Mouse (Mus musculus) ovary, adult 10 weeks (tissue): Measurements from ENCODE around the gene Sdk1. TPM values are rescaled to one million over a fixed set of nuclear protein-coding genes. Genes with fewer than 3 reads are reported as not detected.

Experiments used
- polyA plus RNA-seq: library from polyadenylated mRNA; stranded (reverse); fragments of 350-450 nt; fragmentation: Illumina TruSeq; extraction: RNeasy Lipid Tissue Mini Kit (QIAGEN cat#74804); gene quantifications from one replicate; pipeline ENCODE4 v1.2.3, GENCODE M21; 2014

Sdk1 gene
- 0.88 TPM for polyA plus RNA-seq

DNA sequence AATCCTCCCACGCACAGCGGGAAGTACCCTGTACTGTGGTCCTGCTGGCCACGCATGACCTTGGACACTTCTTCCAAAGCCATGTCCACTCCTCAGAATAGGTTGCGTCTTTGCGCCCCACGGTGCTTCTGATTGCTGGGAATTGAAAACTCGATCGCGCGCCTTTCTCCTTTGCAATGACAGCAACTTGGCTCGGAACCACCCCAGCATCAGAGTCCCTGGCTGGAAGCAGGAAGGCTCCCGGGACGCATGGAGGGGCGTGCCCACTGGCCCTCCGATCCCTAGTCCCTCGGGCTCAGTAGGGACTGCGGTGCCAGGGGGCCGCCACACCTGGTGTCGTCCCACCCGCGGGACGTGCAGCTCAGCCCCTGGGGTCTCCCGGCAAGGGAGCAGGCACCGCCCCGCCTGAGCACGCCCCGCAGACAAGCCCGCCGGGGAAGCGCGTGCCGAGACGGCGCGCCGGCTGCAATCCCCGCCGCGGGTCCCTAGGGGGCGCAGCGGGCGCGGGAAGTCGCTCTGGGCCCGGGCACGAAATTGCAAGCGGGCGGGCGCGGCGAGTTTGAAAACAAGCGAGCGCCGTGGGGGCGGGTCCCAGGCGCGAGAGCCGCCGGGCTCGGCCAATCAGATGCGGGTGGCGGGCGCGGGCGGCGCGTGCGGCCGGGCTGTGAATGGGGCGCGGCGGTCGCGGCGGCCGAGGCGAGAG, at the start of gene Sdk1:
Gene Sdk1 (plus strand): TSS at position 650 of the 703 bp plus-strand sequence.

Other genes with a start within 250 kb of the Sdk1 start
- not detected for gene Card11, start 240.9 kb upstream of the Sdk1 start, polyA plus RNA-seq